Mouse (Mus musculus): ENCODE measurements around the gene Mapk3.

The Mapk3 gene

DNA sequence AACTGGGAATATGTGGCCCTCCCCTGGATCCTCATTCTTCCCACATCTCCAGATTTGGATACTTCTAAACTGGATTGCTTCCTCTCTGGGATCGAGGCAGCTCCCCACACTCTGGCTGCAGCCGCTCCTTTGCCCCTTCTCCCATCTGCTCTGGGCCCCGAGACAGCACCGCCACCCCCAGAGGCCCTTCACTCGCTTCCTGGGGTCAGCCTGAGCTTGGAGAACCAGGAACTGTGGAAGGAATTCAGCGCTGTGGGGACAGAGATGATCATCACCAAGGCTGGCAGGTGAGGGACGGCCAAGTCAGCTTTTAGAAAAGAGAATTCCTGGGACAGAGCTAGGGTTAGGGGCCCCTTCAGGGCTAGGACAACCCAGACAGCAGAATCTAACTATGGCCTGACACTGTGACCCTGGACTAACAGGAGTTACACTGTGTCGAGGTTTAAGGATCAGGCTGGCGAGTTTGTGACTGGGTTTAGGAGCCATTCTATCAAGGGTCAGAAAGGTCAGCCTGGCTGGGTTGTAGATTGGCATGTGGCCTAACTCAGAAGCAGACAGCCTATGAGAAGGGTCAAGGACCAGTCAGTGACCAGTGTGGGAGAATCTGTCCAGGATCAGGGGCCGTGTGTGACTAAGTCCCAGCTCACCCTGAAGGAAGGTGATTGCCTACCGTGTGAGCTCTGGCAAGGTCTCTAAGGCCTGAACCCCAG is 22.4 kb downstream of the Mapk3 start:
- in situ Hi-C loops (cut with MboI, MseI), result loop anchor here in 1 of 2 experiments (10.0 kb wide), 1 partner anchor 703 kb away; no protein-coding TSS in a partner anchor

DNA sequence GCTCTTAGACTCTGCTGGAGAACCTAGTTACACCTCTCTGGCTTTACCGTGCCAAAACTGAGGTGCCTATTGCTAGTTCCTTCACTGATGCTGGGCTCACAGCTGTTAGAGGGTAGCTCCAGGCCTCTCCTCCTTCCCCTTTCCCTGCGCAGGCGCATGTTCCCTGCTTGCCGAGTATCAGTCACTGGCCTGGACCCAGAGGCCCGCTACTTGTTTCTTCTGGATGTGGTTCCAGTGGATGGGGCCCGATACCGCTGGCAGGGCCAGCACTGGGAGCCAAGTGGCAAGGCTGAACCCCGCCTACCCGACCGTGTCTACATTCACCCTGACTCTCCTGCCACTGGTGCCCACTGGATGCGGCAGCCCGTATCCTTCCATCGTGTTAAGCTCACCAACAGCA is 23.3 kb downstream of the Mapk3 start:
- in situ Hi-C loops (cut with MboI, MseI), result loop anchor here in 1 of 2 experiments (10.0 kb wide), 1 partner anchor 702 kb away; no protein-coding TSS in a partner anchor

DNA sequence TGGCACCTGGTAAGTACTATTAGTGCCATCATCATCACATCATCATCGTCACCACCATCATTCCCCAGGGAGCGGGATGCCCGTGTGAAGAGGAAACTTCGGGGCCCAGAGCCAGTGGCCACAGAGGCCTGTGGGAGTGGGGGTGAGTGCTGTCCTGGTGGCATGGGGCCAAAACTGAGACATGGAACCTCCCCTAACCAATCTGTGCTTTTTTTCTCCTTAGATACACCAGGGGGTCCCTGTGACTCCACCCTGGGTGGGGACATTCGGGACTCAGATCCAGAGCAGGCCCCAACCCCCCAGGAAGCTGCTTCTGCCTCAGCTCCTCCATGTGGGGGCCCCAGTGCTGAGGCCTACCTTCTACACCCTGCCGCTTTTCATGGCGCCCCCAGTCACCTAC is 25.1 kb downstream of the Mapk3 start:
- in situ Hi-C loops (cut with MboI, MseI), result loop anchor here in 1 of 2 experiments (10.0 kb wide), 1 partner anchor 700 kb away; no protein-coding TSS in a partner anchor

DNA sequence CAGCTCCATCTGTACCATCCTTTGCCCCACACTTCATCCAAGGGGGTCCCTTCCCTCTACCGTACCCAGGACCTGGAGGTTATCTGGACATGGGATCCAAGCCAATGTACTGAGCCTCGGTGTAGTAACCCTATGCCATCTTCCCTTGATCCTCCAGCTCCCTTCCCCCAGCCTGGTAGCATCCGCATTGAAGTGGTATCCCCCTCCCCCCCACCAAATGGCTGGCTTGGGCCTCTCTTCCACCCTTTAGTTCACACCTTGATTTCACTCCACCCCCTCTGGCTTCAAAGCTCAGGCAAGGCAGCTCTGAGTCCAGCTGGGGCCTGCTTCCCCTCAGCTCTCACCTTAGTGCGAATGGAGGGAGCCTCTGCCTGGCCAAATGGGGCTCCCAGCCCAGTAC is 25.7 kb downstream of the Mapk3 start:
- in situ Hi-C loops (cut with MboI, MseI), result loop anchor here in 1 of 2 experiments (10.0 kb wide), 1 partner anchor 700 kb away; no protein-coding TSS in a partner anchor

DNA sequence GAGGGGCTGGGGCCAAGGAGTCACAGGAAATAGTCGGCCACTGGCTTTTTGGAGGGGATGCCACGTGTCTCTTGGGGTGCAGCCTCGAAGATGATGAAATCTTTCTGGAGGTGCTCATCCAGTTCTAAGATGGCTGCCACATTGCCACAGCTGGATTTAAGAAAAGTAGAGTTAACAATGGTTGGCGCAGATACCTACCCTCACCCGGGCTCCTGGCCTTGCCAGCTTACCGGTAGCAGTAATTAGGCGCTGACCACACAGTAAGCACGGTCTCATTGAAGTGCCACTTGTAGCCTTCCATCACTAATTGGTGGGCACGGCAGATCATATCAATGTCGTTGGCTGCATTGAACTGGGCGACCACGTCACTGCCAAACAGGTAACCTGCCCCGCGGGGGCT is 26.7 kb downstream of the Mapk3 start:
- in situ Hi-C loops (cut with MboI, MseI), result loop anchor here in 1 of 2 experiments (10.0 kb wide), 1 partner anchor 699 kb away; no protein-coding TSS in a partner anchor

DNA sequence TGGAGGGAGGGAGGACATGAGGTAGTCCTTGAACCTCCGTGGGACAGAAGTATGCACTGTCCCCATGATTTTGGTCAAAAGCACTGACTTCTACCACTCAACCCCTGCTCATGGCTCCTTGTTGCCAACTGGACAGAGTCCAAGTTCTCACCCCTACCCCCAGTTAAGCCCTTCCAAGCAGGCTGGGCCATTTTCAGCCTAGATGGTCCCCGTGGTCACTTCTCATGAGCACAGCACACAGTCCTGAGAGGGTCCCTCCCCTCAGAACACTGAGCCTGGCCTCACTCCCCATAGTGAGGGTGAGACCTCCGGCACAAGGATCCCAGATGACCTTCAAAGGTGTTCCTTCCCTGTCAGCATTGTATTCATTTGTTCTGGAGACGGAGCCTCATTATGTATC is 29.7 kb downstream of the Mapk3 start:
- in situ Hi-C loops (cut with MboI, MseI), result loop anchor here in 1 of 2 experiments (10.0 kb wide), 1 partner anchor 696 kb away; no protein-coding TSS in a partner anchor

DNA sequence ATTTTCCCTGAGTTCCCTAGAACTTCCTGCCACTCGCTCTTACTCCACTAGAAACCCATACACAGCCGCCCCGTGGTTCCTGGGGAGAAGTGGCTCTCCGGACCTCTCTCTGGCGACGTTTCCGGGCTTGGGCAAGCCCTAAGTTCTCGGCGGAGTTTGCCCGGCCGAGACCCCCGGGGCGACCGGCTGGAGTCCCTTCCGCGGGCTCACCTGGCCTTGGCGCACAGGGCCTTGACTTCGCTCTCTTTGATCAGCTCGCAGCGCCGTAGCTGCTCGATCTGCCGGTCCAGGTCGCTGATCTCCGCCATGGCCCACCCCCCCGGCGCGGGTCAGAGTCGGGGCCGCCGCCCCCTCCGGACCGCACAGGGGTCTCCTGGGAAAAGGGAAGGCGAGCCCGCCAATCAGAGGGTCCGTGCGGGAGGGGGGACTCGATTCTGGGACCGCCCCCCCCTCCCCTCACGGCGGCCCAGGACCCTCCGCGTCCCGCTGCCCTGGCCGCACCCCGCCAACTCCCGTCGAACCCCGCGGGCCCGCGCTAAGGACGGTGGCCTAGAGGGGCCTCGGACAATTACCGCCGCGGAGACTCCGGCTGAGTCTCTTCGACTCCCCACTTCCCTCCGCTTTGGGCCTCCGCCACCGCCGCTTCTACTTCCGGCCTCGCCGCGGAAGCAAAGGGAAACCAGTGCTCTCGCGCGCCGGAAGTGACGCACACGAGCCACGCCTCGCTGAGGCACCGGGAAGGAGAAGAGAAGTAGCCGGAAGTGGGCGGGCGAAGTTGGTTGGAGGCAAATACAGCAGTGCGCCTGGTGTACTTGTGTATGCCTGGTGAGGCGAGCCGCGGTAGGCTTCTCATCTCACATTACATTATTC is 32.7 kb downstream of the Mapk3 start, which contains the start of gene Ppp4c:
Gene Ppp4c, minus strand, starts transcription at position 646 of the 870 bp plus-strand sequence.
- in situ Hi-C loops (cut with MboI, MseI), result loop anchor here (5.0 to 10.0 kb wide), 2 partner anchors 315 to 423 kb away; partner anchors contain the start of gene Sh2b1 (in 1 of the 2)

DNA sequence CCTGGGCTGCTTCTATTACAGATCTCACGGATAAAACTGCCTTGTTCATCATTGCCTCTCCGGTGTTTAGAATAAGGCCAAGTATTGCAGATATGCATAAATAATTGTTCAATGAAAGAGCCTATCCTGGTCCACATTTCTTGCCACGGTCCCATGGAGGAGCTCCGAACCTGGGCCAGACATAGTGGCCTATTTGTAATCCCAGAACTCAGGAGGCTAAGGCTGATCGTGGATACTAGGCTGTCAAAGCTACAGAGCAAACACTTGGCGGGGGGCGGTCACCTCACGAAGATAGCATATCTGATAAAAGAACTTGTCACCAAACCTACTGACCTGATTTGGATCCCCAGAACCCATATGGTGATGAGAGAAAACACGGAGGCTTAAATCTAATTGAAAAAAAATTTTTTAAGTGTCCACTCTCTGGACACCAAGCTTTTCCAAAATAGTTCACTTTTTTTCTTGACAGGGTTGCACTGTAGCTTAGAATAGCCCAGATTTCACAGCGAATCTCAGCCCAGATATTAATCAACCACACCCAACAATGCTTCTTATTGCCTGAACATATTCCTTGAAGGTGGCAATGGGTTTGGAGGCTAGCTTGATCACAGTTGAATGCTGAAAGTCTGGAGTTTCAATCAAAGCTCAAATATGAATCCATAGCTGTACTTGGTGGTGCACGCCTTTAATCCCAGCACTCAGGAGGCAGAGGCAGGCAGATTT is 33.5 kb downstream of the Mapk3 start:
- in situ Hi-C loops (cut with MboI, MseI), result loop anchor here (5.0 to 10.0 kb wide), 2 partner anchors 316 to 422 kb away; partner anchors contain the start of gene Sh2b1 (in 1 of the 2)

DNA sequence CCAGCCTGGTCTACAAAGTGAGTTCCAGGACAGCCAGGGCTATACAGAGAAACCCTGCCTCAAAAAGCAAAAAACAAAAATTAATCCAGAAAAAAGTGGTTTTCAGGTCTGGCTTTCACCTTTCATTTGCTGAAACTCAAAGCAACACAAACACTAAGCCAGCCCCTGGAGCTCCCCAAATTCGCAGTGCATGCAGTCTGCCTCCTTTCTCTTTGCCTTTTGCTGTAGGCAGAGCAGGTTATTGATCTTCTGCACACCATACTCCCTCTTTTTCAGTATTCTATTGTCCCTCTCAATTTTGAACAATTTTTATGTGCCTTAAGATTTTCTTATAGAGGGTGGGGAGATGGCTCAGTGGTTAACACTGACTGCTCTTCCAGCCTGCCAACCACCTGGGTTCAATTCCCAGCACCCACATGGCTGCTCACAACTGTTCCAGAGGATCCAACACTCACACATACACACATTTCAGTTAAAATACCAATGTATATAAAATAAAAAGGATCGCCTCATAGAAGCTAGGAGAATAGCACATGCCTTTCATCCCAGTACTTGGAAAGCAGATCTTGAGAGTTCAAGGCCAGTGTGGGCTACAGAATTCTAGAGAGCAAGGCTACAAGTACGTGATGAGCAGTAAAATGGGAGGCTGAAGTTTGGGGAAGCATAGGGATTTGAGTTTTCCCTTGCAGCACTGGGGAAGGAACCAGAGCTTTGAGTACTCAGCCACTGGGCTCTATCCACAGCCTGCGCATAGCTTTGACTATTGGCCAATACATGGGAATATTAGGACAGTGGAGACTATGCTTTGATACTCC is 34.3 kb downstream of the Mapk3 start:
- in situ Hi-C loops (cut with MboI, MseI), result loop anchor here (5.0 to 10.0 kb wide), 2 partner anchors 316 to 421 kb away; partner anchors contain the start of gene Sh2b1 (in 1 of the 2)

DNA sequence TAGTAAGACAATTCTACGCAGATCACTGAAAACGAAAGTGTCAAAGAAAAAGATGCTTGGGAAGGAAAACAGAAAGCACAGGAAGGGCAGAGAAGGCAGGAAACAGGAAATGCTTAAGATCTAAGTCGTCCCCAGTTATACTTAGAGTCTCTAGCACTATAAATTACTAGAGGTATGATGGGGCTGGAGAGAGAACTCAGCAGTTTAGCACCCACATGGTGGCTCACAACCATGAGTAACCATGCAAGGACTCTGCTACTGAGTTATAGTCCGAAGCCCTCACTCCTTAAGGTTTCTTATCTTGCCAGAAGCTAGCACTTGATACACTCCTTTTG is 34.8 kb downstream of the Mapk3 start:
- in situ Hi-C loops (cut with MboI, MseI), result loop anchor here (5.0 to 10.0 kb wide), 2 partner anchors 317 to 421 kb away; partner anchors contain the start of gene Sh2b1 (in 1 of the 2)

DNA sequence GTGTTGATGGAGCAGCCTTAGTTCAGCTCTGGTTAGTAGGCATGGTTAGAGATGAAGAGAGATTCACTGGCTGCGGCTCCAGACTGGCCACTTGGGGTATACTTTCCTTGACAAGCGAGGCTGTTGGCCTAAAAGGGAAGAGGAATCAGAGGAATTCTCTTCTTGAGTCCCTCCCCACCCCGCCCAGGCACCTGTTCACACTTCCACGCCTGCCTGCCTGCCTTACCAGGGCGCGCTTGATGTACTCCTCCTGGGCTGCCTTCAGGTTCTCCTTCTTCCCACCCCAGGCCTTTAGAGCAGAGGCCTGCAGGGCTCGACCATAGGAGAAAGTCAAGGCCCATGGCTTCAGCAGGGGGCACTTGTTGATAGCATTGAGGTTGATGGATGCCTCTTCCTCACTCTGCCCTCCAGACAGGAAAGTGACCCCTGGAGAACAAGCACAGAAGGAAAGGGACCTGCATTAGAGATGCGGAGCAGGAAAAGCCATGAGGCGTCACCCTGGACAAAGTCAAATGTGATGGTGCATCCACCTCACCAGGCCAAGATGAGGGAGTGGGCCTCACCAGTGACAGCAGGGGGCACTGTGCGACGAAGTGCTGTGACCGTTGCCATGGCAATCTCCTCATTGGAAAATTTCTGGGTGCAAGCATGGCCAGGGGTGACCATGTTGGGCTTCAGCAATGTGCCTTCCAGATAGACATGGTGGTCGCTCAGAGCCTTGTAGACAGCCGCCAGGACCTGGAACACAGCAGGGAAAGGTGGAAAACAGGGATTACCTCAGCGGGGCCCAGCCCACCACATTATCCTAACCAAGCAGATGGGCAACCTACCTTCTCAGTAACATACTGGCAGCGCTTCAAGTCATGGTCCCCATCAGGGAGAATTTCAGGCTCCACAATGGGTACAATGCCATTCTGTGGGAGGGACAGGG is 36.3 kb downstream of the Mapk3 start:
- in situ Hi-C loops (cut with MboI, MseI), result loop anchor here in 1 of 2 experiments (10.0 kb wide), 1 partner anchor 419 kb away; no protein-coding TSS in a partner anchor

DNA sequence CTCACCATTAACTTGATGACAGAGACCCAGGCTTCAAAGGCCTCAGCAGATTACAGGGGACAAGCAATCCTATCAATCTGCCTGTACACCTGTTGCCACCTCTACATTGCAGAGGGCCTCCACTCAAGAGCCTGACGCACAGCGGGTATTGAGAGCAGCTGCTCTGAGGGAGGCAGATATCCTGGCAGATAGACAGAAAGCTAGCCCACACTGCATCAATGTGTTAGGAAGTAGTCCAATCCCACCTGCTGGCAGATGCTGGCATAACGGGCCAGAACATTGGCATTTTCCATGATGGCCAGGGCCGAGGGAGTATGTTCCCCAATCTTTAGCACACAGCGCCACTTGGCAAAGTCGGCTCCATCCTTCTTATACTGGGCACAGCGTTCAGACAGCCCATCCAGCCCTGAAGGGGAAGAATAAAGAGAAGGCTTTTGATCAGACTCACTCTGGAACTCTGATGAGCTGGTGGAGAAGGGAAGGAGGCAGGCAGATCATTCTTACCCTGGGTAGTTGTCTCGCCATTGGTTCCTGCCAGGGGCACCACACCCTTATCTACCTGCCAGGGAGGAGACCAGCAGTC is 37.0 kb downstream of the Mapk3 start:
- in situ Hi-C loops (cut with MboI, MseI), result loop anchor here in 1 of 2 experiments (10.0 kb wide), 1 partner anchor 418 kb away; no protein-coding TSS in a partner anchor

DNA sequence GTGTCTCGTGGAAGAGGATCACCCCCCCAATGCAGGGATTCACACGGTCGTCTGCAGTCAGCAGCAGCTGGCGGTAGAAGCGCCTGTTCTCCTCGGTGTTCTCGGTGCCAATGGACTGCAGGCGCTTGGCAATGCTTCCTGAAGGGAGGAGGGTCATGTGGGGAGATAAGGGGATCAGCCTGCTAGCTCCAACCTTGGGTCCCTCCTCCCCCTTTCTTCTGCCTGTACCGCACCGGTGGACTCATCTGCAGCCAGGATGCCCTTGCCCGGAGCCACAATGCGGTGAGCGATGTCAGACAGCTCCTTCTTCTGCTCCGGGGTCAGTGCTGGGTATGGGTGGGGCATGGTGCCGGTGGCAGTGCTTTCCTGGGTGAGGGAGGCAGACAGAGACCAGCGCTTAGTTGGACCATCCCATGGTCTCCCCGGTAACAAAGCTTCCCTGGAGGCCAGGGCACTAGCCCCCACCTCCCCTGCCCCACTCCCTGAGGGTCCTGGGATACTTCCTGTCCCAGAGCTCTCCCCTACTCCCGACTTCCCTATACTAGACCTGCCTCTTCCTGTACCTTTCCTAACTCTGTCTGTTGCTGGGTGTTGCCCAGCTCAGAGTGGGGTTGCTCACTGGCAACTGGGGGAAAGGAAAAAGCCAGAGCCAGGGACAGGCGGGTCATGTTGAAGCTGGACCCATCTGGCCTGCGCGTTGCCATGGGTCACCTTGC is 38.2 kb downstream of the Mapk3 start, which contains the start of gene Fam57b:
Gene Fam57b, plus strand, starts transcription at position 258 of the 716 bp plus-strand sequence.
- in situ Hi-C loops (cut with MboI, MseI), result loop anchor here in 1 of 2 experiments (10.0 kb wide), 1 partner anchor 417 kb away; no protein-coding TSS in a partner anchor

DNA sequence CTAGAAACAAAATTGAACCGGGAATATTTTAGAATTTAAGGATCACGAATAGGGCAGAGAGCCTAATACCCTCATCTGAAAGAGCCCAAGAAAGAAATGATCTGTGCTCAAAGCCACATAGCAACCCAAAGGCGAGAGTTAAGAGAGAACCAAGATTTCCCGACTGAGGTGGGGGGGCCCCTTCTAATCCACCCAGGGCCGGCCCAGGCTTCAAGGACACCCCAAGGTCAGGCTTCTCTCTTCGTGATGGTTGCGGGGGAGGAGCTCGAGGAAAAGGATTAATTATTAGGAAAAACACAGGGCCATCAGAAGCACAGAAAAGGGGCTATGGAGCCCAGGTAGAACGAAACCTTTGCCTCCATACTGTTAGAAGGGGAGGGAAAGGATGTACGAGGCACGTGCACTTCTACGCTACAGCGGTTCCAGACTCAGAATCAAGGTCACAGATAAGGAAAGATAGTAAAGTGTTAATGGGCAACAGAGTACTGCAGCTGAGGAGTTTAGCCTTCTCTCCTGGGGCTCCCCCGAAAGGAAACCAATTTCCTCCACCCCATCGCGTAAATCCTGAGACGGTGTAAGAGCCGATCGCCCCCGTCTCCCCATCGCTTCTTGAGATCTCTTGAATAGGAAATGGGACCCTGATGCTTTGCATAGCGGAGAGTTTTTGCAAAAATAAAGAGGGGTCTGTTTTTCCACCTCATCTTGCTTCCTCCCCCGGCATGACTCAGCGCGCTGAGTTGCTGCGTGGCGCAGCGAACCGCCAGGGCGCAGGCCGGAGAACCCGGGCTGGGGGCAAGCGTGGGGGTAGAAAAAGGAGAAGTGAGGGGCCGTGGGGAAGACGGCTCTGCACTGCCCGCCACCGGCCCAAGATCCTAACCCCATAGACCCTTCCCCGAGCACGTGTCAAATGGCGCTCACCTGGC is 39.0 kb downstream of the Mapk3 start:
- in situ Hi-C loops (cut with MboI, MseI), result loop anchor here in 1 of 2 experiments (10.0 kb wide), 1 partner anchor 416 kb away; no protein-coding TSS in a partner anchor

DNA sequence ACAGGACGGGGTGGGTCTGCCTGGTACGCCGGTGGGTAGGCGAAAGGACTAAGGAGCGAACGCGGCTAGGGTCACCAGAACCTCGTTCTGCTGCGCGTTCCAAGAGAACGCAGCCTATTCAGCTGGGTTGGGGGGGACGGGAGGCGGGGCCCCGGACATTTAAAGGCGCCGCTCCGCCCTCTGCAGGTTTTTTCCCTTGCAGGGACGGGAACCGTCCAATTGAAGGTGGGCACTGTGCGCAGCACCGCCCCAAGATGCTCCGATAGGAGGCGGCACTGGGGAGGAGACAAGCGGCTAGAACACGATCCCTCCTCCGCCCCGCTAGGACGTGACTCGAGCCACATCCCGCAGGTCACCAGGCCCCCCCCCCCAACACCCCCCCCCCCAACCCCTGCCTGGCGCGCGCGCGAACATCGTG is 39.7 kb downstream of the Mapk3 start:
- in situ Hi-C loops (cut with MboI, MseI), result loop anchor here in 1 of 2 experiments (10.0 kb wide), 1 partner anchor 416 kb away; no protein-coding TSS in a partner anchor
